Mouse (Mus musculus) cortical plate, adult 2 months (tissue): ENCODE data around the gene Usp54.

Source experiments
- CTCF ChIP-seq: fragments of 200-500 bp; IDR thresholded peaks from 2 replicates; pipeline ENCODE4 v1.5.1; 2011; ENCODE audit warnings: mild to moderate bottlenecking, control low read depth, low read length; ENCODE audit not compliant: insufficient read depth; ENCODE audit errors: extremely low read depth
- POLR2A ChIP-seq: fragments of 200-500 bp; IDR thresholded peaks from 2 replicates; pipeline ENCODE4 v1.6.1; 2011; ENCODE audit warnings: mild to moderate bottlenecking, low read length, control low read depth; ENCODE audit not compliant: insufficient read depth; ENCODE audit errors: extremely low read depth

GRCm38 (mm10) chr14:20645547-20645946, 4.7 kb upstream of the Usp54 start:
- TF ChIP-seq CTCF: no peak
- no peak for TF ChIP-seq POLR2A
